Mouse (Mus musculus): ENCODE data around the gene Amfr. TPM values are rescaled to one million over a fixed set of nuclear protein-coding genes. Genes with fewer than 3 reads are reported as not detected.
A peak's percentile ranks its signal among the peaks of the same experiment; 100 is the strongest.

The Amfr gene
- polyA plus RNA-seq, 1 experiment from 2014 or later: 41.5 TPM

DNA sequence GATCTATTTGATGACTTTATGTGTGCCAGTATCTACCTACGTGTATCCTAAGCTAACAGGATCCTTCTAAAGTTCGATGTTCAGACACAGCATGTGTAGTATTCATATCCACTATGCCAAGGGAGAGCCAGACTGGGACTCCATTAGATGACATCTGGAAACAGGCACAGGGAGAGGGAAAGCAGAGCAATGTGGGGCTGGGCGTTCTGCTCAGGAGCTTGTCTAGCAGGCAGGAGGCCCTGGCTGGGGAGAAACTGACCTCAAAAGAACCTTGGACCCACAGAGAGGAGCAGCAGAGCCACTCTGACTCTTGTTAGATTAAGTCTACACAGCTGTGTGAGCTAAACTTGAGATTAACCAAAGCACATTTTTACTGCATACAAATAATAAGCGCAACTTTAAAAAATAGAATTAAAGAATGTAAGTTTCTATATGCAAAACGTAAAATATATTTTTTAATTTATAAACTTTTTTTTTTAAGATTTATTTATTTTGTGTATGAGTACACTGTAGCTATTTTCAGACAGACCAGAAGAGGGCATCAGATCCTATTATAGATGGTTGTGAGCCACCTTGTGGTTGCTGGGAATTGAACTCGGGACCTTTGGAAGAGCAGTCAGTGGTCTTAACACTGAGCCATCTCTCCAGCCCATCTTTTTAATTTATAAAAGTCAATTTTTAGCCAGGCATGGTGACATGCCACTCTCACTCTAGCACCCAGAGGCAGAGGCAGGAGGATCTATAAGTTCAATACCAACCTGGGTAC, 36.0 kb downstream of the Amfr start:
- no peak for ATAC-seq (ENCODE audit: insufficient number of reproducible peaks, low FRiP score, low TSS enrichment, low read depth)
- Histone ChIP-seq H3K4me2 (no peak overlapping the region), H3K36me3 (peaks cover 93% of the 10 kb centered on the region), H3K4me3 (no peak overlapping the region), H3K4me1 (no peaks in the 10 kb centered on the region), H3K9ac (no peak overlapping the region), H3K9me3 (no peaks in the 10 kb centered on the region), H3K27ac (no peak overlapping the region), H3K27me3 (no peaks in the 10 kb centered on the region)
- 90% methylated on average over 6 of the region's 6 CpGs for WGBS

DNA sequence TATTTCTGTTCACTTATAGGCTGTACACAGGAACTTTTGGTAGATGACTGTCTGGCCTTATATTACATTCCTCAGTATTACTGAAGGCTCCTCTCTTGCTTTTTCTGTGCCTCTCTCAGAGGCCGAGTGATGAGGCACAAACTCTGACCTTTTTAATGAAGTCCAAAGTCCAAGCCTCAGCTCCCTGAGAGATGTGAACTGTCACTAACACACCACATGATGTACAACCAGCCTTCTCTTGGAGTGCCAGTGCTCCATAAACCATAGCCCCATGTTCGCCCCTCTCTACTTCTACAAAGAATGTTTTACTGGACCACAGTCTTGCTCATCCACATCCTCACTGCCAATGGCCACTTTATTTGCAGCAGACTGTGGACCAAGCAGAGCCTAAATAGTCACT, 37.3 kb downstream of the Amfr start:
- ATAC-seq (ENCODE audit: insufficient number of reproducible peaks, low FRiP score, low TSS enrichment, low read depth): no peak
- Histone ChIP-seq H3K9me3 (no peaks in the 10 kb centered on the region), H3K4me3 (no peak overlapping the region), H3K27me3 (no peaks in the 10 kb centered on the region), H3K27ac (no peak overlapping the region), H3K9ac (no peak overlapping the region), H3K36me3 (peaks cover 90% of the 10 kb centered on the region), H3K4me1 (no peaks in the 10 kb centered on the region), H3K4me2 (no peak overlapping the region)
- 93% methylated on average over 2 of the region's 2 CpGs for WGBS

DNA sequence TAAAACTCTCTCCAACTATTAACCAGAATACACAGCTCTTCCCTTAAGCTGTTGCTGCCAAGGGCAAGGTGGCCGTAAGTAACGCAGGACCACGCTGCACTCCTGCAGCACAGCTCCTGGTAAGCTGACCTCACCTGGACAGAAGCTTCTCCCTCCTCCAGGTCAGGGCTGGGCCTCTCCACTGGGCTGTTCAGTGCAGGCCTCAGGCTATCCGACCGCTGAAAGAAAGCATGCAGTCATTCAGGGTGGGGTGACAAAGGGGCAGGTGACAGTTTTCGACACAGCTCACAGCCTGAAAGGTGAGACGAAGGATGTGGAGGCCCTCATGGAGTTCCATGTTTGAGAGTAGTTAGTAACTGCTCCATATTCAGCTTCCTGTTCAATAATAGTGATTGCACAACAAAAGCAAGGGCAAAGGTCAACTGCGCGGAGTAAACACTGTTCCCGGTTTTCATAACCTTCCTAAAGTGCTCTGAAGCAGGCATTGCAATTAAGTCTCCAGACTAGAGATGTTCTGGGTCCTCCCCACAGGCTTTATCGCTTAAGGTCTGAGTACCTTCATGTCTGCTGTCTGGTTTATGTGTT, 37.9 kb downstream of the Amfr start:
- Histone ChIP-seq H3K4me2 (no peak overlapping the region), H3K27me3 (no peaks in the 10 kb centered on the region), H3K4me1 (no peaks in the 10 kb centered on the region), H3K4me3 (no peak overlapping the region), H3K36me3 (peaks cover 86% of the 10 kb centered on the region), H3K9me3 (no peaks in the 10 kb centered on the region), H3K27ac (no peak overlapping the region), H3K9ac (no peak overlapping the region)
- WGBS: 86% methylated on average over 11 of the region's 11 CpGs
- no peak for ATAC-seq (ENCODE audit: insufficient number of reproducible peaks, low FRiP score, low TSS enrichment, low read depth)

DNA sequence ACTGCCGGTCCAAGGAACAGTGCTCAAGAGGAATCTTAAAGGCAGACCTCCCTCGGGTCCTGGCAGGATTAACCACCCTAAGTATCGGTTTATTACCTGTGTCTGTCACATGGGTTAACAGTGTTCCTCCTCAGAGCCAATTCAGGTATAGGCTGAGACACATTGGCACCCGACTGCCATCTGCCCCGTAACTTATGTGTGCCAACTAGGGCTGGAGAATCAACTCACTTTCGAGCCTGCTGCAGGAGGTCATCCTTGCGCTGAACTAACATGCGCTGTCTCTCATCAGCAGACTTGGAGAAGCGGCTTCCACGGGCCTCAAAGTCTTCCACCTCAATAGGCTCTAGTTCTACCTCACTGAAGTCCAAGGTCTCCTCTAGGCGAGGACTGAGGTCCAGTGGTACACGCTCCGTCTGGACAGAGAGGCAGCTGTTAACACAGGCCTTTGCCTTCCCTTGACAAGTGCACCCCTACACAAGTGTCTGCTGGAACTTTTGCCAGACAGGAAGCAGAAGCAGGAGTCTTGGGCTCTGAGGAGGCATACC, 38.7 kb downstream of the Amfr start:
- peaks cover 78% of the 10 kb centered on the region for H3K36me3 ChIP-seq
- H3K4me3 ChIP-seq: no peak overlapping the region
- H3K27ac ChIP-seq: no peak overlapping the region
- no peak overlapping the region for H3K9ac ChIP-seq
- no peaks in the 10 kb centered on the region for H3K4me1 ChIP-seq
- no peak overlapping the region for H3K4me2 ChIP-seq
- H3K9me3 ChIP-seq: no peaks in the 10 kb centered on the region
- 88% methylated on average over 13 of the region's 13 CpGs for WGBS
- ATAC-seq (ENCODE audit: insufficient number of reproducible peaks, low FRiP score, low TSS enrichment, low read depth): 0 out of 2 replicates have a peak, but pooled peaks have one; percentile 4
- H3K27me3 ChIP-seq: no peaks in the 10 kb centered on the region

DNA sequence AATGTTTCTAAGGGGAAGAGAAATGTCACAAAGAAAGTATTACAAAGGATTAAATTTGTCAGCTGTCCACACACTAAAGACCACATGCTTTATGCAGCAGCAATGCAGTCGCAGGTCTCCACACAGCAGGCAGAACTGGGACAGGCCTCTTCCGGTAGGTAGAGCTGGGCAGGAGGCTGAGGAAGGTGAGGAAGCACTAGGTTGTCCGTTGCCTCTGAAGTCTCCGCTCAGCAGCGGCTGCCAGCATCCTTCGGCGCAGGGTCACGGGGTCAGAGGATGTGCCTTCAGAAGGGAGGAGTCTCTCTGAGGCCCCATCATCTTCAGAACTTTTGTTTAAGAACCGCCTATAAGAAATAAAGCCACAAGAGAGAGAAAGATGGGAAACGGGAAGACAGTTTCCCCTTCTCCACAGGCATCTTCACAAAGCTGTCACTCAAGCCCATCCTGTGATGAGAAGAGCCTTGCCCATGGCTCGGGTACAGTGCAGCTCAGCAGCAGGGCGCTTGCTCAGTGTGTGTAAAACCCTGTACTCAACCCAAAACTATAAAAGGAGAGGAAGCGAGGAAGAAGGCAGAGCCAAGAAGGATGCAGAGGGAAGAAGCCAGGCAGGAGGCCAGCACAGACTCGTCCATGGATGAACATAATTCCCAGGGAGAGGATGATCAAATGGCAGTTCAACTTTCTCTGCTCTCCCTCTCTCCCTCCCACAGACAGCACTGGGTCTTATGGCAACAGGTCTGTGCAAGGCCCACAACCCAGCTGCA, 39.5 kb downstream of the Amfr start:
- Histone ChIP-seq H3K4me1 (no peaks in the 10 kb centered on the region), H3K27me3 (no peaks in the 10 kb centered on the region), H3K27ac (no peak overlapping the region), H3K4me3 (no peak overlapping the region), H3K9ac (no peak overlapping the region), H3K36me3 (peaks cover 71% of the 10 kb centered on the region), H3K4me2 (no peak overlapping the region), H3K9me3 (no peaks in the 10 kb centered on the region)
- ATAC-seq (ENCODE audit: insufficient number of reproducible peaks, low FRiP score, low TSS enrichment, low read depth): peak; percentile 53; the same call in 1 of the 2 replicates
- 78% methylated on average over 14 of the region's 14 CpGs for WGBS

DNA sequence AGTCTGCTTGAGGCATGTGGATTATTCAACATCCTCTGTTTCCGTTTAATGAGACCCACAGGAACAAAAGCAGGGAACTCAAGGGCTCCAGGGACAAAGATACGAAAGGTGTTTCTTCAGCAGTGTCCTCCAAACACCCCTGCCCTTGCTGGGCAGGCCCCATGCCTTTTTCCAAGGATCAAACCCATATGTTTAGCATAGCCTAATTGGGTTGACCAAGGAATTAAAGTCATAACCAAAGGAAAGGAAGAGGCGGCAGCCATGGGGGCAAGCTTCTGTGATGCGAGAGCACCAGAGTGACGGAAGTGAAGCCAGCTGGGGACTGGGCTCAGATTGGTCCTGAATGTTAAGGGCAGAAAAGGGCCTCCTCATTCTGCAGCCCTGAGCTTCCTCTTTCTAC, 40.4 kb downstream of the Amfr start:
- 71% methylated on average over 5 of the region's 5 CpGs for WGBS
- no peak overlapping the region for H3K4me3 ChIP-seq
- no peak for ATAC-seq (ENCODE audit: insufficient number of reproducible peaks, low FRiP score, low TSS enrichment, low read depth)
- H3K9me3 ChIP-seq: no peaks in the 10 kb centered on the region
- no peak overlapping the region for H3K4me2 ChIP-seq
- H3K27ac ChIP-seq: no peak overlapping the region
- peaks cover 63% of the 10 kb centered on the region for H3K36me3 ChIP-seq
- no peaks in the 10 kb centered on the region for H3K4me1 ChIP-seq
- no peak overlapping the region for H3K9ac ChIP-seq
- no peaks in the 10 kb centered on the region for H3K27me3 ChIP-seq

DNA sequence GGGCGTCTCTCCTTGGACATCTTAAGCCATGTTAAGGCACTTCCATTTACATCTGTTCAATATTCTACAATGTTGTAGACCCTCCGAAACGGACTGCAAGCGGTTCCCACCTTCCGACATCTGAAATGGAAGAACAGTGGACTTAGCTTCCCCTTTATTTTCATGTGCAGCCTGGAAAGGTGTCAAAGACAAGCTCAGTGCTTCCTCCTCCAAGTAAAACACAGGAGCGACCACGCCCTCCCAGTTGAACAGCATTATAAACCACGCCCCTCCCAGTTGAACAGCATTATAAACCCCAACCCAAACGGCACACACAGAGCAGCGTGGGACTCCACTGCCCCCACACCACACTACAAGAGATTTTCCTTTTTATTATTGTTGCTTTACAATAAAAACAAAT, 41.2 kb downstream of the Amfr start:
- H3K4me3 ChIP-seq: no peak overlapping the region
- H3K9ac ChIP-seq: no peak overlapping the region
- H3K27me3 ChIP-seq: no peaks in the 10 kb centered on the region
- no peaks in the 10 kb centered on the region for H3K4me1 ChIP-seq
- H3K36me3 ChIP-seq: peaks cover 57% of the 10 kb centered on the region
- H3K27ac ChIP-seq: no peak overlapping the region
- no peaks in the 10 kb centered on the region for H3K9me3 ChIP-seq
- 84% methylated on average over 10 of the region's 10 CpGs for WGBS
- H3K4me2 ChIP-seq: no peak overlapping the region
- no peak for ATAC-seq (ENCODE audit: insufficient number of reproducible peaks, low FRiP score, low TSS enrichment, low read depth)

DNA sequence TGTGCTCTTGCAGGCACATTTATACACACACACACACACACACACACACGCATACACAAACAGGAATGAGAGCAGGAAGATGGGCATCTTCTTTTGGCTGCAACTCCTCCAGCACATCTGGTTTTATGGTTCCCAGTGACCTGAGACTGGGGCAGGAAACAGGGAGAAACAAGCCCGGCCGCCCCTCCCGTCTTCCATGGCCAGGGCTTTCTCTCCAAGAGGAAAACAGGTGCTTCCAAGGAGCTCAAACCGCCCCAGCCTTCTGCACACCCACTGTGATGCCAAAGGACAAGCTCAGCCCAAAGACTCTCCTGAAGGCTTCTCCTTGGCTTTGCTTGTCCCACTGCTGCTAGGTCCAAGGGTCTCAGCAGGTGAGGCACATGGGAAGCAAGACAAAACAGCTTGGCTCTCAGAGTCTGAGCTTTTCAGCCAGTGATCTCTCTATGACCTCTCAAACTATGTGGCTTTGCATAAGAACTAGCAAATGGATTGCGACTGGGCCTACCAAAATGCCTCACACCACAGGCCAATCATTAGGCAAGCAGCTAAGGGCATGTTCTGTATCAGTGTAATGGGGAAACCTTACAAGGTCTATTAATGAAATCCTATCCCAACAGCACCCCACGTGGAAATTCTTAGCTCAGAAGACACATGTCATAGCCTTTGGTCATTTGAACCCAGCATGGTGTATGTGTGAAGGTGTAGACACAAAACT, 42.9 kb downstream of the Amfr start:
- ATAC-seq (ENCODE audit: insufficient number of reproducible peaks, low FRiP score, low TSS enrichment, low read depth): no peak
- no peaks in the 10 kb centered on the region for H3K9me3 ChIP-seq
- no peak overlapping the region for H3K9ac ChIP-seq
- H3K36me3 ChIP-seq: peaks cover 41% of the 10 kb centered on the region
- H3K4me1 ChIP-seq: no peaks in the 10 kb centered on the region
- no peak overlapping the region for H3K27ac ChIP-seq
- no peak overlapping the region for H3K4me3 ChIP-seq
- H3K4me2 ChIP-seq: no peak overlapping the region
- 55% methylated on average over 7 of the region's 7 CpGs for WGBS
- no peaks in the 10 kb centered on the region for H3K27me3 ChIP-seq

DNA sequence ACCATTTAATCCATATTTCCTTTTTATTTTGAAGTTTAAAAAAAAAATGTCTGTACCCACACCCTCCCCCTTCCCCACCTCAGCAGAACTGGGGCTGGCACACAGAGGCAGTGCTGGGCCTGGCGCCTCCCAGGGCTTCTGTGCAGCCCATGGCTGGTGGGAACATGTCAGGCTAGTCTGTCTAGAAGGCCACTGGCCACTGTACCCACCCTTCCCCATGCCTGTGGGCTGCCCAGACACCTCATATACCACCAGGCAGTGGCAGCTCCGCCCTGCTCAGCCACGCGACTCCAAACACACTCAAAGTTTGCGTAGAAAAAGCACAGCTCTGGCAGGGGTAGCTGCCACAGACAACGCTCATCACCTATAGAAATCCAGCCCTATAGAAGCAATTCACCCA, 44.3 kb downstream of the Amfr start:
- Histone ChIP-seq H3K9me3 (no peaks in the 10 kb centered on the region), H3K36me3 (peaks cover 26% of the 10 kb centered on the region), H3K4me1 (no peaks in the 10 kb centered on the region), H3K4me2 (no peak overlapping the region), H3K27me3 (no peaks in the 10 kb centered on the region), H3K27ac (no peak overlapping the region), H3K4me3 (no peak overlapping the region), H3K9ac (no peak overlapping the region)
- ATAC-seq (ENCODE audit: insufficient number of reproducible peaks, low FRiP score, low TSS enrichment, low read depth): no peak
- 73% methylated on average over 6 of the region's 6 CpGs for WGBS

DNA sequence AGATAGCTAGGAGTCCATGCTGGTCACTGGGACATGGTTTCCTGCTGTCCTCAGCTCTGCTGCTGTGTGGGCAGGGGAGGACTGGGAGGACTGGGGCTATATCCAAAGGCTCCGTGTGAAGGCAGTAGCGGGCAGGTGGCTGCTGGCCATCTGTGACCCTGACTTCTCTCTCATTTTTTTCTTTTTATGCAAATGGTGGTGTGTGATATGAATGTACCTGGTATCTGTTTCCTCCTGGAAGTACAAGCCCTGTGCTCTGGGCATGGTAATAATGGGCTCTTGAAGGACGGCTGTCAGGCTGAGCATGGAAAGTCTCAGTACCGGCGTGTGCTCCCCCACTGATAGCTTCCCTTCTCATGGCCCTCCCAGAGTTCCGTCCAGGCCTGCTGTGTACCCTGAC, 51.7 kb downstream of the Amfr start:
- Histone ChIP-seq H3K36me3 (no peaks in the 10 kb centered on the region), H3K9me3 (no peaks in the 10 kb centered on the region), H3K4me3 (no peak overlapping the region), H3K4me2 (no peak overlapping the region), H3K27ac (no peak overlapping the region), H3K4me1 (no peaks in the 10 kb centered on the region), H3K9ac (no peak overlapping the region), H3K27me3 (no peaks in the 10 kb centered on the region)
- no peak for ATAC-seq (ENCODE audit: insufficient number of reproducible peaks, low FRiP score, low TSS enrichment, low read depth)
- WGBS: 82% methylated on average over 6 of the region's 6 CpGs

DNA sequence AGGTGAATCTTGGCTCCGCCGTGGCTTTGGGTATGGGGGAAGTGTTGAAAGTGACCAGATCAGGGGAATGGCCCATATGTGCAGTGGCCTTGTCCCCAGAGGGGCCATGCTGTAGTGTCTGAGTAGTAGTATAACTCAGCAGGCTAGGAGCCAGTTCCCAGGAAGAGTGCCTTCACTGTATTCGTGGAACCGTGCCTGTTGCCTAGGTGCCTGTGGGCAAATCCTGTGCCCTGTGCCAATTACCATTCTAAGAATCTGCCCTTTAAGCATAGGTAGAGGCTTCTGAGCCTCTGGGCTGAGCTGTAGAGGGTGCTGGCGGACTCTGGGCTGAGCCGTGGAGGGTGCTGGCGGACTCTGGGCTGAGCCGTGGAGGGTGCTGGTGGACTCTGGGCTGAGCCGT, 54.2 kb downstream of the Amfr start:
- H3K27ac ChIP-seq: no peak overlapping the region
- H3K36me3 ChIP-seq: no peaks in the 10 kb centered on the region
- no peaks in the 10 kb centered on the region for H3K4me1 ChIP-seq
- no peak overlapping the region for H3K4me3 ChIP-seq
- H3K4me2 ChIP-seq: no peak overlapping the region
- no peak for ATAC-seq (ENCODE audit: insufficient number of reproducible peaks, low FRiP score, low TSS enrichment, low read depth)
- 87% methylated on average over 9 of the region's 9 CpGs for WGBS
- no peaks in the 10 kb centered on the region for H3K9me3 ChIP-seq
- no peak overlapping the region for H3K9ac ChIP-seq
- no peaks in the 10 kb centered on the region for H3K27me3 ChIP-seq

Measured in limb, embryonic 15.5 days (tissue).